Mouse (Mus musculus) spleen, postnatal 14 days (tissue): ENCODE results near the gene Ttc25.

Experiments used
- DNase-seq, 2 experiments: peaks; one replicate each; pipeline ENCODE4 v3.0.0; 2021 to 2022; ENCODE audit warnings: low spot score in 2 of 2

Ttc25 gene

DNA sequence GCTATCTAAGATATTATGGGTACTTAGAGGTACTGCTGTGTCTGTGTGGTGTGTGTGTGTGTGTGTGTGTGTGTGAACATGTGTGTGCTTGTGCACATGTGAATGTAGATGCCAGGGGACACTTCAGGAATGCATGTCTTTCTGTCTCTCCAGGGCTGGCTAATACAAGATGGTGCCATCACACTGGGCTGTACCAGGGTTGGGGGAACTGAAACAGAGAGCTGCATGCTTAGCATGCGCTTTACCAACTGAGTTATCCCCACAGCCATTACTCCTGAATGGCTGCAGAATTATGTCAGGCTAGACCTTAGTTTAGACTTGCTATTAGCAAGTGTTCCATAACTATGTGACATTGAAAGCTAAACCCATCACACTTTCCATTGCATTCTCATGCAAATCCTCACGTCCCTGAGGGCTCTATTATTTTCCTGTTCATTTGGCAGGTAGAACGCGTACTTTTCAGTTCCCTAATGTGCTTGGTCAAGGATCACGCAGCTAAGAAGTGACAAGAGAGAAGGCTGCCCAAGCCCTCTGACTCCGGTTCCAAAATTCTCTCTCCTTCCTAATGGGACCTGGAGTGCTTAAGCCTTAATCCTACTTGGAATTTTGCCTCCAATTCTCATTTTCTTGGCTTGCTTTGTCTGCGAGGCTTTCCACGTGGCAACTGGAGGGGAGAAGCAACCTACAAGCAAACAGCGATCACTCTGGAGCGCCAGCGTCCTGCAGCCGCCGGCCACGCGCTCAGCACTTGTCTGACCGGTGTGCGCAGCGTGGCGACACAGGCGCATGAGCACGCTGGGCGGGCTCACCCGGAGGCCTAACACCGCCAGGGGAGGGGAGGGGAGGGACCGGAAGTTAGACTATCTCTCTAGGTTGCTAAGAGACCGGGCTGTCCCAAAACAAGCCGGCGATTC is at the start of gene Ttc25:
Ttc25 (plus strand) TSS at position 776 of the 914 bp plus-strand sequence.
- peak; percentile 50 to 68 for DNase-seq

DNA sequence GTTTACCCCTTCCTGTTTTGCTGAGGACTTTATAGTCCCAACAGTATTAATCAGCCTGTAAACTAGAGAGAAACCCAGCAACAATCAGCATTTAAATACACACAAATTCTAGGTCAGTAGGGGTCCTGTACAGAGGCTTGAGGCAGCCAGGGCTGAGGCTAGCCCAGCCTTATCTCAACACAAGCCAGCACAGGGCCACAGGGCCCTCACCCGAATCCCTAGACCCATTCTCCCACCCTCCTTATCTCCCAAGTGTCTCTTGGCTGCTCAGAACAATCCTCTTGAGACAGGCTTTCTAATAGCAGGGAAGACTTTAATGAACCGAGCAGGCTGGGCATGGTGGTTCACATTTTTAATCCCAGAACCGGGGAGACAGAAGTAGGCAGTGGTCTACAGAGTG is 45.2 kb upstream of the Ttc25 start:
- no peak for DNase-seq

DNA sequence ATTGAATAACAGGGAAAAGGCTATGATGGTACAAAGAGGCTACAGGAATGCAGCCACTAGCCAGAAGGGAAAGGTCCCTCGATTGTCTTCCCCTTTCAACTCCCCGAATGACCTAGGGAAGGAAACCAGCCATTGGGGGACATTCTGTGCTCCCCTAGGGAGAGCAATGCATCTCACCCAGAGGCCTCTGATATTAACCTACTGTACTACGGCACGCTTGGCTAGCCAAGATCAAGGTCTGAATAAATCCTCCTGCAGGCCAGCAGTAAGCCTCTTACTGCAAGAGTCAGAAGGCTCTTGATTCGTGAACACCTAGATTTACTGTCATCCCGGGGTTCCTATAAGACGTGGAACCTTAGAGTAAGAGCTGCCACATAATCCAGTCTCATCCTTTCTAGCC is 44.8 kb upstream of the Ttc25 start:
- no peak for DNase-seq

DNA sequence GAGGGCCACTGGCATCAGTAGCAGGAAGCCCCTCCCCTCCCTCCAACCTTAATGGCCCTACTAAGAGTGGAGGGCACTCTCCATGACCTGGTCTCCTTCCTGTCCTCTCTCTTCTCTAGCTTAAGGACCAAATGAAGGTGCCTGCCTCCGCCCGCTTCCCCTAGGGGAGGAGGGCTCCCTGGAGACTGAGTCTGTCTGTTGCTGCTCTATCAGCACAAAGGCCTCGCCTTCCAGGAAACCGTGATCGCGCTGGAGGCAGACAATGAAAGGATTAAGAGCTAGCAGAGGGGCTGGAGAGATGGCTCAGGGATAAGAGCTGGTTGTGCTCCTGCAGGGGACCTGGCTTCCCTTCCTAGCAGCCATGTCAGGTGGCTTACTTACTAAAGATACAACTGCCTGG is 44.1 kb upstream of the Ttc25 start:
- no peak for DNase-seq

DNA sequence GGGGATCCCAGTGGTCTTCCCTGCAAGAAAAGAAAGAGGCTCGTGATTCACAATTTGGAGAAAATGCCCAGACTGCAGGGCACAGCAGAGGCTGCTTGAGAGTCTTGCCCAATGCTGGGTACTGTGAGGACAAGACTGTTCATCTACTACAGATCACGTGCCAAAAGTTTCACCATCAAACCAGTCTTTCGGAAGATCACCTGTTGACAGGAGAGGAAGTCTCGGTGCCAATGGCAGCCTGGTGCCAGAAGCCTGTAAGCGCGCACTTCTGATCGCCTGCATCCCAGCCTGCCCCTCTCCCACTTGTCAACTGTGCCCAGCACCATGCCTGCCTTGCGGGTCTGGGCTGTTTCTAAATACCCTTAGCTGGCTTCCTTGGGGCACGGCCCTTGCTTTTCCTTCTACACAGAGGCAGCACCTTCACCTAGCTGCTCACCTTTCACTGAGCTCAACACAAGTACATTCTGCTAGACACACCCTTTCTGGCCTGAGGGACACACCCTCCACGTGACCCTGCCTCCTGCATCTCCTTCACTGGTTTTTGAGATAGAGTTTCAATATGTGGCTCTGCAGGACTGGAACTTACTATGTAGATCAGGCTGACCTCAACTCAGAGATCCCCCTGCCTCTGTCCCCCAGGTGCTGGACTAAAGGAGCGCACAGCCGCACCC is 40.3 kb upstream of the Ttc25 start:
- DNase-seq, result no peak

DNA sequence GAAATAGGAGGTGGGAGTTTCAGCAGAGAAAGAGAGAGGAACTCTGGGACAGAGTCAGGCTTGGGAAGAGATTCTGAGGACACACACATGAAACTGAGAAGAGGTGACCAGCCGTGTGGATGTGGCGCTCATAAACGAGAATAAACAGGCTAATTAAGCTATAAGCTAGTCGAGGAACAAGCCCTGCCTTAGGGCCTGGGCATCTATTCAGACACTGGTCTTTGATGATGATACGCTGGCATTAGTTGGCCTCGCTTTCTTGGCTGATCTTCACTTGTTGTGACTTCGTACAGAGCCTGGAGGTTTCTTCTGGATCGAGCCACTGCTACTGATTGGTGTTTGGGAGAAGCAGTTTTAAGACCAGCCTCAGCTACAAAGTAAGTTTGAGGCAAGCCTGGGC is 39.4 kb upstream of the Ttc25 start:
- DNase-seq, result no peak

DNA sequence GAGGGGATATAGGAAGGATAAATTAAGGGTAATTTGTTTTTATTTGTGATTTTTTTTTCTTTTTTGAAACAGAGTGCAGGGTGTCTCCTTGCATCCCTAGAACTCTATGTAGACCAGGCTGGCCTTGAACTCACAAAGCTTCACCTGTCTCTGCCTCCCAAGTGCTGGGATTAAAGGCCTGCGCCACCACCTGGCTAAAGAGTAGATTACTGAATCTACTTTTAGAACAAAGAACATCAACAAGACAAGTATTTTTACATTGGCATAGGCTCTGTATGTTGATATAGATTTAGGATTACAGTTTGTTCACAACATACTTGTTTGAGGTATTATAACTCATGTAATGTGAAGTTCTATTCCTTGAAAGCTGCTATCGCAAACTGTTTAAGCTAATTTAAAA is 34.9 kb upstream of the Ttc25 start:
- DNase-seq, result no peak

DNA sequence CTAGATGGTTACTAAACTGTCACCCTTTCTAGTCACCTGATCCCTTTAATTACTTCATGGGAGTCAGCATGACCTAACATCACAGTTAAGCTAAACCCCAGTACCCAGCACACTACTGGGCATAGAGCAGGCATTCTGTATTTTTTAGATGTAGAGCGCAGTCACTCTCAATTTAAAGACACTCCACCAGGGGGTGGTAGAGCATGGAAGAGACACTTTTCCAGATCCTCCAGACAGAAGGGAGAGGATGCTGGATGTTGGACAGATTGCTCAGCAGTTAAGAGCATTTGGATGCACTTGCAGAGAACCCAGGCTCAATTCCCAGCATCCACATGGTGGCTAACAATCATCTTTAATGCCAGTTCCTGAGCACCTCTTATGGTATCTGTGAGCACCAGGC is 33.0 kb upstream of the Ttc25 start:
- DNase-seq, result no peak

DNA sequence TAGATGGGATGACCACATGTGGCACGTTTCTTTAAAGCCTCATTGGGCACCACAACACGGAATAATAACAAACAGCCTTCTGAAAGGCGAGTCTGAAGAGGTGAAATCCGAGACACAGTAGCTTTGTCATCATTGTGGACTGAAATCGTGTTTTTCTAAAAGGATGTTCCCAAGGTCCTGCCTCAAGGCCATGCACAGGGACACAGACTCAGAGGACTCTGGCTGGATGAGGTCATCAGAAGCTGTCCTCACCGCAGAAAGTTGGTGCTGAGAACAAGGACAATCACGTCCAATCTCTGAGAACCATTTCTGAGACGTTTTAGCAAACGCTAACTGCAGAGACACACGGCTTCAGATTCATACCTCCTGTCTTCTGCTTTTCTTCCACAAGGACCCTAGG is 31.7 kb upstream of the Ttc25 start:
- no peak for DNase-seq

DNA sequence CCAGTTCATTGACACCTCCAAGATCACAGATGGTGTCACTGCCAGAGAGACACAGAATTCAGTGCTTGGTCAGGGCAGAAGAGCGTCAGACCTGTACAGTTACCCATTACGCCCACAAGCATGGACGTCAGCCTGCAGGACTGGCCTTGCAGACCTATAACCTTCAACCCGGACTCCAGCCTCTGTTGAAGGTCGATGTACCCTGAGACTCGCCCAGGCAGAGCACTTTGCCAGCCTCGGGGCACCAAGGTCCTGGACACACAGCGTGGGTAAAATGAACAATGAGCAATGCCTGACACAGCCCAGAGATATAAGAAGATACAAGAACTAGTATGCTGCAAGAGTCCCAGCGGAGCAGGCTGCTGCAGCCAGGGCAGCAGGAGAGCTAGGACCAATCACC is 30.3 kb upstream of the Ttc25 start:
- DNase-seq, result no peak

DNA sequence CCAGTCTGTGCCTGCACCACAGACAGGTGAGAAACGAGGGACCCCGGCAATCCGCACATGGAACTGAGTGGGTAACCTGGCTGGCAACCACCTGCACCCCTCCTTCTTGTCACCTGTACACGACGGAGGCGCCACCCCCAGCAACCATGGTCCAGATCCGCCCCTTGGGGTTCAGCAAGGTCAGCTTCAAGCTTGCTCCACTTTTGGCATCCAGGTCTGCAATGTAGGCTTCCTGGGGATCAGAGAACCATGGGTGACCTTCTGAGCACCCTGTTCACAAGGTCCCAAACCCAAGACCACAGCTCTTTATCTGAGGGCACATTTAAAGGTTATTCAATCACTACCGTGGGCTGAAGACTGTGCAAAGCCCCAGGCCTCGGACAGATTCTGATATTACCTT is 29.6 kb upstream of the Ttc25 start:
- no peak for DNase-seq

DNA sequence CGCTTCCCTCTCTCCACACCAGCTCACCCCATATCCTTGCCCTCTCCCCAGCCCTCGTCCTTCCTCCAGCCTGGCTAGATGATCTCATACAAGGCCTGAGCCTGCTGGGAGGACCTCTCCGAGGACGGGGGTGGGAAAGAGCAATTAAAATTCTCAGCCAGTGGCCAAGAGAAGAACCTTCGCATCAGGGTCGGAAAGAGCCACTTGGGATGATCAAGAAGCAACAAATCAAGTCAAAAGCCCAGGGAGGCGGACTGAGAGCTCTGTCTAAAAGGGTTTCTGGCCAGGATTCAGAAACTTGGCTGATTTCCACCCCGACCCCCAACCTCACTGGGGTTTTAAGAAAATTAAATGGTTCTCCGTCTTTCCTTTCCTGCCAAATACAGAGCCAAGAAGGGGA is 29.1 kb upstream of the Ttc25 start:
- DNase-seq, result no peak

DNA sequence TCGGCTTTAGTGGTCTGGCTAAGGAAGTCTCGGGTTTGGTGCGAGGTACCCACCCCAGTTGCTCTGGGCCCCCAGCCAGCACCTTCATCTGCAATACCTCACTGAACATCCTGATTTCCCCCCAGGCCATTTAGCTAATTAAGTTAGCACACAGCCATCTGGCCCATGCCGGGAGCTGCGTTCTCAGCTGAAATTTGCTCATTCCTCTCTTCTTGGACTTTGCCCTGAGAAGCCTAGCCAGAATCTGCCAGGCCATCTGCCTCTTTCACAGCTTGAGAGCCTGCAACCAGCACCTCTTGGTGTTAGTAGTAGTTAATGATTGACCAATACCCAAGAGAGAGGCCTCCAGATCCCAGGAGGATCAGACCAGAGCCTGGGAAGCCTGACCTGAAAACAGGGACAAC is 27.2 kb upstream of the Ttc25 start:
- no peak for DNase-seq

DNA sequence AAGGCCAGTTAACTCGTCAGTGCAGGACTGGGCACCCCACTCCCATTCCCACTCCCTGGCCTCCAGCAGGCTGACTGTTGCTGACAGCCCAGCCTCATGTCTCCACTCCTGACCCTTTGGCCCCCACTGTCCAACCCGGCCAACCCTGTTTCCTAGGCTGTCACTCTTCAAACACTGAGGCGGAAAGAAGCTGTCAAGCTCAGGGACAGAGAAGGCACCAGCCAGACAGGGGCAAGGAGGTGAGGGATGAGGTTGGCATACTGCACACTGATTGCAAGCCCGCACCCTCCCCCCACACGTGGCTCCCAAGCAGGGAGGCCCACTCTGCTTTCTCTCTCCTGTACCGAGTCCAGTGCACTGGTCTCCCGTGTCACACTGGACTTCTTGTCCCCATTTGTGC is 26.2 kb upstream of the Ttc25 start:
- no peak for DNase-seq

DNA sequence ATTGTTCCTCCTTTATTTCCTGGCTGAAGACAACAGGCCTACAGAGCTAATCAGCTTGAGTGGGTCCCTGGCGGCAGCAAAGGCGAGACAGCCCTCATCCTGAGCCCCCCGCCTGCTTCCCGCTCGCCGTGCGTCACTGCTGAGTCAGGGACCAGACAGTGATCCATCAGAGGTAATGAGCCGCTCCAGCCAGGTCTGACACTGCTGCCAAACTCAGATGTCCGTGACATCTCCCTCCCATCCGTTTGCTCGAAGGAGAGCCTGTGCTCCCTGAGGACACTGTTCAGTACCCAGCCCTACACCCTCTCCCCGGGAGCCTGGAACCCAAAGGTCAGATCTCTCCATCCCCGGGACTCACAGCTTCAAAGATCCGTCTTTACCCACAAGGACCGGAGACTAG is 24.6 kb upstream of the Ttc25 start:
- no peak for DNase-seq

DNA sequence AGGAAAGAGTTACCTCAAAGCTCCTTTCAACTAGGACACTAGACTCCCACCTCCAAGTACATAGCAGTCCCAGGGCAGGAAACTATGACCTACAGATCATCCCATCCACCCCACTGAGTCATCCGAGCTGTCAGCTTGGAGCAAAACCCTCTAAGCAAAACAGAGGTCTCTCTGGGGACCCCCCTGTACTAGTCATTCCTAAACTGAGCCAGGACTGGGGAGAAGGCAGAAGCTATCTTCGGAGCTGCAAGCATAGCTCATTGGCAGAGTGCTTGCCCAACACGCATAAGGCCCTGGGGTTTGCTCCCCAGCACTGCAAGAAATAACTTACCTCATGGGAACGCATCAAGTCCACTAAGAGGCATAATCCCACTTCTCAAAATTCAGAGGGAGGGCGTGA is 21.0 kb upstream of the Ttc25 start:
- no peak for DNase-seq

DNA sequence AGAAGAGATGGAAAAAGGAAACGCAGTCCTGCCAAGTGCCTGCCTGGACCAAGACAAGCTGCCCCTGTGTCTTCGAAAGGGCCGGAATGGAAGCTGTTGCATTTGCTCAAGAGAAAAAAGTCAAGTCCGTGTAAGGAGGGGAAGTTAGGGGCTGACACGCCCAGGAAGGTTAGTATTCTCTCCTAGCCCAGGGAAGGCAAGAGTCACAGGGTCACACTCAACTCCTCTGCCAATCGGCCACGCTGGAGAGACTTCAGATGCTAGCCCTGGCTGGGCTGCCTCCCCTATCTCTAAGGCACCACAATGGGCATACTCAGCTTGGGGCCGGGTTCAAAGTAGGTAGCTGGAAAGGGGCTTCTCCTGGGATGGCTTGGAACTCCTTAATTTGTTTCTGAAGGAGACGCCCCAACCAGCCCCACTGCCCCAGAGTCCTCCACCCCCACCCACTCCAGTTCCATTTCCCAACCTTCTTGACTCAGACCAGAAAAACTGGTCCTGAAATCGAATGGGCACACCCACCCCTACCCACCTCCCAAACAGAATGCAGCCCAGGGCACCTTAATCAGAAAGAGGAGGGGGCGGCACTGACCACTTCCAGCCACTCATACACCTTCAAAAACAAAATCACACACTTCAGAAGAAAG is 20.3 kb upstream of the Ttc25 start:
- DNase-seq, result no peak

DNA sequence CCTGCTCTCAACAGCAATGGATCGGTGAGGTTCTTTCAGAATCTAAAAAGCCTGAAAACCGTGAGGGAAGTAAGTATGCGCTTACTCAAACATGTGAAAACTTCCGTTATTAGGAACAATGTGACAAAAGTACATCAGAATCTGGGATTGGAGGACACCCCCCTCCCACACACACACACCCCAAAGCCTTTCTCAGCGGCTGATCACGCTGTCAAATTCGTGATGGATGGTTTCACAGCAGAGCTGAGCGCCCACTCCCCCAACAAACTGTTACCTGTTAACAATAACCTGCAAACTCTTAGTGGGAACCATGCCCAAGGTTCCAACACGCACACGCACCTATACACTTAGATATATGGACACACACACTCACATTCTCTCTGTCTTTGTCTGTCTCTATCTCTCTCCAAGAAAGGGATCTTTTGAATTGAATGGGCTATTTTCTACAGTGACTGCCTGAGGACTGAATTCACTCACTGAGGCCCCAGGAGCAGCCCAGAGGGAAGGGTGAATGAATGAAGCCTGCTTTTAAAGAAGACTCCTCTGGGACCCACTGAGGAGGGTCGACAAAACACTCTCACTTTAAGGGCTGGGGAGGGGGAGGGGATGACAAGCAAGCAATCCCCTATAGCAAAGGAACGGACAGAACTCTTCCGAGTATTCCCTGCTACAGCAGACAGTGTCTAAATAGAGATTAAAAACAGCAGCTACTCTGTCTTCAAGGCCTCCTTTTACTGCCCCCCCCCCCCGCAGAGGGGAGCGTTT is 19.2 kb upstream of the Ttc25 start:
- DNase-seq, result no peak

DNA sequence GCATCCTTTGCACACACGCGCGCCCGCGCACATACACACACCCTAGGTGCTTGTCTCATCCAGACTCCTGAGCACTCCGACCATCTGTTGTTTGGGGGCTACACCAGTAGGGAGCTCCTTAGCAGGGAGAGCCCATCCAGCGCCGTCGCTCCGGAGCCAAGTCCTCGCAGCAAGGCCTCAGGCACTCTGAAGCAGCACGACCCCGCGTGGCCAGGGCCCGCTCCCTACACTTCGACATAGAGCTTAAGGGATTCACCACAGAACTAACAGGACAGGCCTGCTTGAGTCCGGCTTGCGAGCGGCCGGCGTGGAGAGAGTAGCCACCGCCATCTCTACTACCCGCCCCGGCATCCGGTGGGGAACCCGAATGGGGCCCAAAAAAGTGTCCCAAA is 18.3 kb upstream of the Ttc25 start:
- DNase-seq, result peak in 1 of 2 experiments; percentile 47

DNA sequence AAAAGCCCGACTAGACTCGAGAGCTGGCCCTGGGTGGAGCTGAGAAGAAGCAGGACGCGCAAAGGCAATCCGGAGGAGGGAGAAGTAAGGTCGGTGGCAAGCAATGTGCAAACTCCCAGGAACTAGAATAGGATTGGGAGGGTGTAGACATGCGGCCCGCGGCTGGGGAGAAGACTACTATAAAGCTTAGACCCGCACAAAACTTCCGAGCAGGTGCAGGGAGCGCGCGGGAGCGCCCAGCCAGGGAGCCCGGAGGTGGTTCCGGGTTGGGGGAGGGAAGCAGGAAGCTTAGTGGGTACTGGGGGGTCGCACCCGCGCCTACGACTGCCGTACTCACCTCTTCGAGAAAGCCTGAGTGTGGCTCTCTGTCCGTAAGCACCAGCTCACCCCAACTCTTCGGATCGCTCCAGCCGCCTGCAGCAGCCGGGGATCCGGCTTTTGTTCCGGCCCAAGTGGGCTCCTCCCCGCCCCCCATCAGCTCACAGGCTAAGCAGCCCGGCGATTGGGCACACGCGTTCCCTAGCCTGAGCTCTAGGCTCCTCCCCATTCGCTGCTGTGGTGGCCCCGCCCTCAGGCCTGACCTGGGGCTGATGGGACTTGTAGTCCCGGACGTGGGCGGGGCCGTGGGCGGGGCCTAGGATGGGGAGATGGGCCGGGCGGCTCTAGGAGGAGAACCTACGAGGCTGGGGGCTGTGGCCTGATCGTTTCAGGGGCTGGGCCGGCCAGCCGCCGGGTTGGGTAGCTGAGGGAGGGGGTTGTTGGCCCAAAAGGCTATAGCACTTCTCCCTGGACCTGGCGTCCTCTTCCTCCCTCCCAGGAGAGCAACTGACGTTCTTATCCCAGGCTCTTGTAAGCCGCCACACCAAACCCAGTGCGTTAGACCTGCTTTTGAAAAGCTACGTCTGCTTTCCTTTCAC is 17.7 kb upstream of the Ttc25 start, which contains the start of gene Acly:
Acly (minus strand) TSS at position 543 of the 917 bp plus-strand sequence.
- peak; percentile 95 to 97 for DNase-seq
